Mouse (Mus musculus) lung, adult 2 months (tissue): ENCODE data around the gene Sh3gl2. TPM values are rescaled to one million over a fixed set of nuclear protein-coding genes. Genes with fewer than 3 reads are reported as not detected.

Experiments
- DNase-seq: peaks from one replicate; pipeline ENCODE4 v3.0.0; 2022
- H3K4me1 ChIP-seq: fragments of 200-500 bp; 2 replicates; pipeline ENCODE4 v1.6.1; 2011; ENCODE audit warnings: low read length; ENCODE audit not compliant: control insufficient read depth, insufficient read depth
- H3K4me3 ChIP-seq: fragments of 200-500 bp; replicated peaks from 2 replicates; pipeline ENCODE3; 2011; ENCODE audit warnings: low read depth, mild to moderate bottlenecking, control low read depth, low read length; ENCODE audit errors: extremely low read depth
- CTCF ChIP-seq: fragments of 200-500 bp; IDR thresholded peaks from 2 replicates; pipeline ENCODE4 v1.5.1; 2011; ENCODE audit warnings: mild to moderate bottlenecking, low read length, control low read depth; ENCODE audit not compliant: insufficient read depth
- POLR2A ChIP-seq: fragments of 200-500 bp; IDR thresholded peaks from 2 replicates; pipeline ENCODE4 v1.6.1; 2011; ENCODE audit warnings: low read depth, mild to moderate bottlenecking, control low read depth, low read length, borderline replicate concordance; ENCODE audit errors: extremely low read depth
- WGBS: fragments of 180-500 bp; shearing (Covaris S2); methylation state at CpG from one replicate; pipeline ENCODE4 v1.1.7; 2018; 5-methylcytosine and 5-hydroxymethylcytosine counted together
- polyA plus RNA-seq: library from polyadenylated mRNA; depleted of rRNA; stranded (reverse); fragments of >200 nt; gene quantifications from 2 replicates; pipeline ENCODE4 v1.2.3, GENCODE M21; 2012

The Sh3gl2 gene
- polyA plus RNA-seq, 1 experiment, result 2.9 TPM

DNA sequence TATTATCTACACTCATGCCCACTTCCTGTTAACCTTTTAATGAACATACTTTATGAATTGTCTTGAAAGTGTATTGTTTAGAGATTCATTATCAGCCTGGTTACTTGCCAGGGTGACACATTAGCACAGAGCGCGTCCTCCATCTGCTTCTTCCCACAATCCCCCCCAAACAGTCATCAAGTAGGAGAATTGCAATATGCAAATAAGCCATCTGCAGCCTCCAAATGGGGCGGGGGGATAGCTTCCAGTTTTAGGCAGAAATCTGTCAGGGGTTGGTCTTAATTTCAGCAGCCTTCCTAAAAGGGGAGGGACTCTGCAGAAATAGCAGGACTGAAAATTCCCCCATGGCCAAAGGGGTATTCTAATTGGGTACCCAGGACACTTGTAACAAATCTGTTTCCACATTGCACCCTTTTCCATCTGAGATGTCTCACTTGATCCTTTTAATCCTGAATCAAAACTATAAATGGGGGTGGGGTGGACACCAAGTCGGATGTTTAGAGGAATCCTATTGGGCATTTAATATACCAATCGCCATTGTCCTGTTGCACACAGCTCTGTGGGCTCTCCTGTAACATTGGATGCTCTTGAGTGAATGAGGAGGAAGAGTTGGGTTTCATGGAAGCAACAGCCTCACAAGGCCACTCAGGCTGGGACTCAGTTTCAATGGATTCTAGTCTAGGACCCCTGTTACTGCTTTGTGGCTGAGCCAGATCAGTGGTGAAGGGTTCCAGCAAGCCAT is 51.7 kb downstream of the Sh3gl2 start:
- WGBS, result 65% methylated on average over 5 of the region's 5 CpGs
- no peaks in the 10 kb centered on the region for H3K4me1 ChIP-seq
- DNase-seq, result no peak
- no peak overlapping the region for H3K4me3 ChIP-seq
- TF ChIP-seq POLR2A (no peak), CTCF (no peak)

DNA sequence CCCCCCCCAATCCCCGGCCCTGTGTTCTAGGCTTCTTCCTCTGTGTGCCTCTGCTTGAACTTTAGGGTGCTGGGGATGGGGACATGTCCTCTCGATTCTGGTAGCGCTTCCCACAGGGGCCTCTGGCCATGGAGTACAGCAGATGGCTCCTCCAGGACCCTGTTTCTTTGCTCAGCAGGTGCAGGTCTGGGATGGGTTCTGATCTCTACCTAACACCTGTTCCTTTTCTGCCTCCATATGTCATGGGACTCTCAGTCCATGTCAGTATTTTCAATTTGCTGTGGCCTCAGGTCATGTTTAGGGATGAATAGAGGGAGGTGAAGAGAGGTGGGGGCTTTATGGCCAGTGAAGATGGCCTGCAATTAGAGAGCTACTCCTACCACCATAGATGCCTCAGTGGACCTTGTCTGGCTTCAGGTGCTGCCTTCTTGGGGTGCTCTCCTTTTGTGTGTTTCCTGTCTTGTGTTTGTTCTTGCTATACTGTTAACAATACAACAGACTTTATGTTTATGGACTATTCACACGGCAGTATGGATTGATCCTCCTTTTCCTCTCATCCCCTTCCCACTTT is 52.9 kb downstream of the Sh3gl2 start:
- WGBS, result 81% methylated on average over 4 of the region's 4 CpGs
- no peaks in the 10 kb centered on the region for H3K4me1 ChIP-seq
- no peak overlapping the region for H3K4me3 ChIP-seq
- DNase-seq, result no peak
- TF ChIP-seq CTCF, result no peak
- TF ChIP-seq POLR2A, result no peak

DNA sequence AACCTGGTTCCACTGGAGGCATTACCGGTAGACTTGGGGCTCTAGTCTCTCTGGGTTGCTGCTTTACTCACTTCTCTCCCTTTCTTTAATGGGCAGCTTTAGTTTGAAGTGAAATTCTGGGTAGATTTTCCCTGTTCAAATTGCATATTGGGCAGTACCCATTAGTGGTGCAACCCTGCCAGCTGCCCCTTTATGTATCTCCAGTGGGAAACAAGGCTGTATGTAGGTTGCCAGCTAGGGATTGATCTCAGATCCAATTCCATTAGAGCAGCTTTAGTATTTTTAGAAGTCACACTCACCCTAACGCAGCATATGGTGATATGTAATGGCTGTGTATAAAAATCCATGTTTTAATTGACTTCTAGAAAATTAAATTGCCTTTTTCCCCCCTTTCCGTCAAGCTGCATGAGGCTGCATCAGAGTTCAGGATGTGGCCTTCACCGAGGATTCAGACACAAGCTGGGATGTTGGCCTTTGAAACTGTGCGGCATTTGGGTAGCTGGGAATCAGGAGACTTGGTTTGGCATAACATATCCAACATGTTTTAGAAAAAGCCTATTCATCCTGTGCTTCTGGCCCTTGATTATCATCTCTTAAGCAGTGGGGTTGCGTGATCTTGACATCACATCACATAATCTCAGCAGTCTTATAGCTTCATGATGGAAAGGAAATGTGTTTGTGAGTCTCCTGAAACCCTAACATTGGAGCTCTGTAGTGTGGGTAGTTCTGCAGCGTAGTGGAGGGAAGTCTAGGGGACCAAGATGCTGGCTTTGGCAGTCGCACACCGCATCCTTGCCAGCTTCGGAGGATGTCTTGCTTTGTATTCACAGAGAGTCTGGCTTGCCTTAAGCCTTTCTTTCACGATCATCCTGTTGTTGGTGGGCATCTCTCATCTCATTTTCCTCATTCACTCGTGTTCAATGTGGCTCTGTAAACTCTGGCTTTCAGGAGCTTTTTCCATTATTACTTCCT is 56.0 kb downstream of the Sh3gl2 start:
- WGBS, result 87% methylated on average over 12 of the region's 12 CpGs
- no peak overlapping the region for H3K4me3 ChIP-seq
- no peaks in the 10 kb centered on the region for H3K4me1 ChIP-seq
- DNase-seq, result no peak
- TF ChIP-seq CTCF (no peak), POLR2A (no peak)

DNA sequence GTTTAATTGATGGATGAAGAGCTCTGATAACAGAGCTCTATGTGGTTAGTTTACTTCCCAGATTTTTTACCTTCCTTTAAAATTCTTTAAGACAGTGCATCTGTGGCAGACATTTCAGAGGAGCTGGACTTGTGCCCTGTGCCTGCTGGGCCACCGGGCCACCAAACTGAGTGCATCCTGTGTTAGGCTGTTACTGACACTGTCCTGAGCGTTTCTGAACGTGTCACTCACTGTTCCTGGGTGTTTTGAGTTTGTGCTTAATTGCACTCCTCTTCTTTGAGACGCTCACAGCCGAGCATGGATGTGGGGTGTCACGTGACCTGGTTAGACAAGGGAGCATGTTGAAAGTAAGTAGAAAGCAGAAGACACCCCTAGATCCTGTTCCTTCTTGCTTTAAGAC is 57.2 kb downstream of the Sh3gl2 start:
- WGBS, result 58% methylated on average over 6 of the region's 6 CpGs
- DNase-seq, result no peak
- Histone ChIP-seq H3K4me1 (no peaks in the 10 kb centered on the region), H3K4me3 (no peak overlapping the region)
- no peak for TF ChIP-seq CTCF
- no peak for TF ChIP-seq POLR2A

DNA sequence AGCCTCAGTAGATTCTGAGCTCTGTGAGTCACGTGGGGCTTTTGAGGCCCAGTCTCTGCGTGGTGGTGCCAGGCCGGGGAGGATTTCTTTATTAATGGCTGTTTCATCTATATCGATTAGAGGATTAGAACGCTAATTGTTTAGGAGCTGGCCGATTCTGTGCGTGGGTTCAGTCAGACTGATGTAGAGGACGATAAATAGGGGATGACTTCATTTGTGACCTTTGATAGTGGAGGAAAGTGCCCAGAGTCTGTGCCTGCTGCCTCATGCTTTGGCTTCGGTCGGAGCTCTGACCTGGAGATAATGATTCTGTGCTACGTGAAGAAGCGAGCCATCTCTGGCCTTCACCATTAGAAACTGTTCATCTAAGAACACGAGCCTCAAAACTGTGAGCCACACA is 57.7 kb downstream of the Sh3gl2 start:
- no peaks in the 10 kb centered on the region for H3K4me1 ChIP-seq
- H3K4me3 ChIP-seq, result no peak overlapping the region
- no peak for DNase-seq
- TF ChIP-seq CTCF (no peak), POLR2A (no peak)
- 86% methylated on average over 13 of the region's 13 CpGs for WGBS

DNA sequence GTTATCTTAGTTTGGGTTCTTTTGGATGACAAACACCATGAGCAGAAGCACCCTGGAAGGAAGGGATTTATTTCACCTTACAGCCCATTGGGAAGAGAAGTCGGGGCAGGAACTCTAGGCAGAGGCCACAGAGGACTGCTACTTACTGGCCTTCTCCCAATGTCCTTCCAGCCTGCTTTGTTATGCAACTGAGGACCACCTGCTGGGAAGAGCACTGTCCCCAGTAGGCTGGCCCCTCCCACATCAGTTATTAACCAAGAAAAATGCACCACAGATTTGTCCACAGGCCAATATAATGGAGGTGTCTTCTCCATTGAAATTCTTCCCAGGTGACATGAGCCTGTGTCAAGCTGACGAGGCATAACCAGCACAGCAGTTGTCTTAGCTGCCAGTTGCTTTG is 62.5 kb downstream of the Sh3gl2 start:
- Histone ChIP-seq H3K4me3 (no peak overlapping the region), H3K4me1 (no peaks in the 10 kb centered on the region)
- DNase-seq, result no peak
- WGBS, result 90% methylated on average over 2 of the region's 2 CpGs
- no peak for TF ChIP-seq CTCF
- no peak for TF ChIP-seq POLR2A

DNA sequence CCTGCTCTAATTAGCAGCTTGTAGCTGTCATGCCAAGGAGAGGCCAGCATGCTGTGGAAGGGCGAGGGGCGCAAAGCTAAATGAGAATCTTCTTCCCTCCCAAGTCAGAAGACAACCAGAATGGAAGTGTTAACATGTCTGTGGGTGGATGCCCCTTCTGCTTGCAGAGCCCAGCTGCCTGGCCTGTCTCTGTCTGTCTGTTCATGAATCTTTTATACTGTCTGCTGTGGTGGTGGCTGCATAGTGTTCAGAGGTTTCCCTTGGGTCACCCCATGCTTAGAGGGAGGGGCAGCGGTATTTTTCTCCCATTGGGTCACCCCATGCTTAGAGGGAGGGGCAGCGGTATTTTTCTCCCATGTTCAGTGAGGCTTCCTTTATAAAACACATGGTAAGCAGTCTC is 68.0 kb downstream of the Sh3gl2 start:
- TF ChIP-seq POLR2A (no peak), CTCF (no peak)
- DNase-seq, result no peak
- 96% methylated on average over 4 of the region's 4 CpGs for WGBS
- no peak overlapping the region for H3K4me3 ChIP-seq
- H3K4me1 ChIP-seq, result no peaks in the 10 kb centered on the region

DNA sequence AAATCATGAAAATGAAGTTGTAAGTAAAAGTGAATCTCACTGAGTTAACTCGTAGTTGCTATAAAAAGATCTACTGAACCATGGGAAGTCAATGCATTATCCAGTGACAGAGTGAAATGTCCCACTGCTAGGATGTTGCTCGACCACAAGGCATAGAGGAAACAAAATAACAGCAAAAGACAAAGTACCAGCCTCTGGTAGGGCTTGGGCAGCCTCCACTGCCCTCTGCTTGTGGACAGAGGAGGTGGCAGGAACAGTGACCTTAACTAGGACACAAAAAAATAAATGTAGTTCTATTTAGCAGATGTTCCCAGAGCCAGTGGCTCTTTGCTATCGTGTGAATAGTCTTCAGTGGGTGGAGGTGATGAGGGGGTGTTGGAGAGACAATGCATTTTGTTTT is 68.5 kb downstream of the Sh3gl2 start:
- TF ChIP-seq POLR2A, result no peak
- peak; percentile 36; the same call in 1 of the 2 replicates for TF ChIP-seq CTCF
- H3K4me3 ChIP-seq, result no peak overlapping the region
- no peak for DNase-seq
- WGBS, result 65% methylated on average over 3 of the region's 3 CpGs
- H3K4me1 ChIP-seq, result no peaks in the 10 kb centered on the region

DNA sequence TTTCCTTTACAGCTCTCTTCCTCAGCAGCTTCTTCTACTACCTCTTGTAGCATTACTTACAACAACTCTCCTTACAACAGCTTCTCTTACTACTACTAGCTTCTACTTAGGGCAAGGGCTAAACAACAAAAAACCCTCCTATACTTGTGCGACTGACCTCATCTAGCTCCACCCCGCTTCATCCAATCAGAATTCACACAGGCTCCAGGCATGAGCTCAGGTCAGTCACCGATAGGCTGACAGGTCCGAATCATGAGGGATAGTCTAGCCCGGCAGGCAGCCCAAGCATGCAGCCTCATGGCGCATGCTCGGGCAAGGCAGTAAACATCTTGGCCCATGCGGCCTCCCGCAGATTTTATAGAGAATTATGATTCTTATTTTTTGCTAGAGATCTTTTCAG is 78.2 kb downstream of the Sh3gl2 start:
- 96% methylated on average over 9 of the region's 9 CpGs for WGBS

More for the DNA sequence above, 78.2 kb downstream of the Sh3gl2 start:
- no peak overlapping the region for H3K4me3 ChIP-seq
- no peaks in the 10 kb centered on the region for H3K4me1 ChIP-seq
- DNase-seq, result no peak
- TF ChIP-seq CTCF (no peak), POLR2A (no peak)
